Mouse (Mus musculus) midbrain, embryonic 10.5 days (tissue): ENCODE measurements around the gene Wdr11. TPM values are rescaled to one million over a fixed set of nuclear protein-coding genes. Genes with fewer than 3 reads are reported as not detected.

ENCODE experiments used
- DNase-seq: peaks from one replicate; pipeline ENCODE4 v3.0.0-alpha.2; 2017; ENCODE audit warnings: low spot score
- H3K27ac ChIP-seq: fragments of 300-500 bp; sonication (generic); replicated peaks from 2 replicates; pipeline ENCODE4 v1.5.1; 2016; ENCODE audit warnings: mild to moderate bottlenecking
- H3K27me3 ChIP-seq: fragments of 300-500 bp; sonication (generic); 2 replicates; pipeline ENCODE4 v1.6.1; 2016; ENCODE audit warnings: low read depth, mild to moderate bottlenecking; ENCODE audit not compliant: poor library complexity, severe bottlenecking
- H3K36me3 ChIP-seq: fragments of 300-500 bp; sonication (generic); 2 replicates; pipeline ENCODE4 v1.6.1; 2016; ENCODE audit warnings: mild to moderate bottlenecking, moderate library complexity
- H3K4me1 ChIP-seq: fragments of 300-500 bp; sonication (generic); 2 replicates; pipeline ENCODE4 v1.6.1; 2016
- H3K4me3 ChIP-seq: fragments of 300-500 bp; sonication (generic); 2 replicates; pipeline ENCODE4 v1.5.1; 2016; ENCODE audit warnings: mild to moderate bottlenecking, moderate library complexity
- H3K9me3 ChIP-seq: fragments of 300-500 bp; sonication (generic); replicated peaks from 2 replicates; pipeline ENCODE4 v1.6.1; 2016; ENCODE audit warnings: mild to moderate bottlenecking
- WGBS: fragments of 180-500 bp; shearing (Covaris S2); methylation state at CpG from one replicate; pipeline ENCODE4 v1.1.7; 2016; 5-methylcytosine and 5-hydroxymethylcytosine counted together
- polyA plus RNA-seq: library from polyadenylated mRNA; unstranded; fragments of >200 nt; fragmentation: Nextera tagmentation; extraction: Ambion mirVana; gene quantifications from 2 replicates; pipeline ENCODE4 v1.2.1, GENCODE M21; 2016

Wdr11 gene
- polyA plus RNA-seq: 37.3 and 43.8 TPM in 2 replicates

GRCm38 (mm10) chr7:129591371-129592131 is at the start of gene Wdr11:
TSS of gene Wdr11 (plus strand) at chr7:129591863.
- no peaks in the 10 kb centered on the region; the same call in 1 of the 2 replicates for H3K27me3 ChIP-seq
- DNase-seq: peak; percentile 75
- 4% methylated on average over 37 of the region's 37 CpGs for WGBS
- H3K4me1 ChIP-seq: peaks cover 20% of the 10 kb centered on the region
- H3K27ac ChIP-seq: peak within 1 kb of the TSS; percentile 94
- peaks cover 7% of the 10 kb centered on the region; the same call in 1 of the 2 replicates for H3K36me3 ChIP-seq
- peak within 1 kb of the TSS; percentile 75 for H3K4me3 ChIP-seq
- H3K9me3 ChIP-seq: no peaks in the 10 kb centered on the region

- Histone ChIP-seq H3K27me3 (peaks cover 26% of the 10 kb centered on the region; the same call in 1 of the 2 replicates), H3K27ac (peak overlapping the region; percentile 13; the same call in 1 of the 2 replicates), H3K4me3 (no peak overlapping the region), H3K4me1 (peaks cover 29% of the 10 kb centered on the region), H3K36me3 (no peaks in the 10 kb centered on the region), H3K9me3 (no peaks in the 10 kb centered on the region; the same call in 1 of the 2 replicates)
- no peak for DNase-seq
- WGBS: 87% methylated on average over 1 of the region's 1 CpGs
These were observed 24.1 kb upstream of the Wdr11 start for GRCm38 (mm10) chr7:129567541-129567940.

- Histone ChIP-seq H3K9me3 (no peaks in the 10 kb centered on the region; the same call in 1 of the 2 replicates), H3K27ac (0 out of 2 replicates have a peak overlapping the region, but pooled peaks have one; percentile 29), H3K4me1 (peaks cover 29% of the 10 kb centered on the region), H3K4me3 (peak overlapping the region; percentile 9; the same call in 1 of the 2 replicates), H3K36me3 (no peaks in the 10 kb centered on the region), H3K27me3 (peaks cover 26% of the 10 kb centered on the region; the same call in 1 of the 2 replicates)
- DNase-seq: peak; percentile 44
- WGBS: 10% methylated on average over 2 of the region's 2 CpGs
These were observed 23.3 kb upstream of the Wdr11 start for GRCm38 (mm10) chr7:129568338-129568737.

- Histone ChIP-seq H3K4me3 (no peak overlapping the region), H3K27me3 (peaks cover 15% of the 10 kb centered on the region; the same call in 1 of the 2 replicates), H3K36me3 (no peaks in the 10 kb centered on the region), H3K27ac (no peak overlapping the region), H3K4me1 (peaks cover 8% of the 10 kb centered on the region), H3K9me3 (no peaks in the 10 kb centered on the region)
- 81% methylated on average over 4 of the region's 4 CpGs for WGBS
- no peak for DNase-seq
These were observed 17.2 kb upstream of the Wdr11 start for GRCm38 (mm10) chr7:129574471-129574870.

GRCm38 (mm10) chr7:129575110-129575784 is 16.4 kb upstream of the Wdr11 start:
- 27% methylated on average over 7 of the region's 7 CpGs for WGBS
- Histone ChIP-seq H3K4me1 (peaks cover 6% of the 10 kb centered on the region), H3K4me3 (no peak overlapping the region), H3K36me3 (no peaks in the 10 kb centered on the region), H3K27me3 (peaks cover 7% of the 10 kb centered on the region; the same call in 1 of the 2 replicates), H3K9me3 (no peaks in the 10 kb centered on the region), H3K27ac (no peak overlapping the region)
- no peak for DNase-seq

- H3K27ac ChIP-seq: peak overlapping the region; percentile 94
- peaks cover 20% of the 10 kb centered on the region for H3K4me1 ChIP-seq
- H3K27me3 ChIP-seq: no peaks in the 10 kb centered on the region; the same call in 1 of the 2 replicates
- WGBS: under 1% methylated on average over 13 of the region's 13 CpGs
- peaks cover 14% of the 10 kb centered on the region for H3K36me3 ChIP-seq
- H3K9me3 ChIP-seq: no peaks in the 10 kb centered on the region
- H3K4me3 ChIP-seq: peak overlapping the region; percentile 75
- DNase-seq: no peak
These were observed 576 bp downstream of the Wdr11 start for GRCm38 (mm10) chr7:129592132-129592745.

GRCm38 (mm10) chr7:129597186-129597585 is 5.5 kb downstream of the Wdr11 start:
- Histone ChIP-seq H3K27me3 (no peaks in the 10 kb centered on the region), H3K9me3 (no peaks in the 10 kb centered on the region), H3K36me3 (peaks cover 49% of the 10 kb centered on the region), H3K27ac (no peak overlapping the region), H3K4me1 (peaks cover 14% of the 10 kb centered on the region), H3K4me3 (no peak overlapping the region)
- 94% methylated on average over 2 of the region's 2 CpGs for WGBS
- no peak for DNase-seq

GRCm38 (mm10) chr7:129606291-129606690 is 14.6 kb downstream of the Wdr11 start:
- no peak overlapping the region for H3K27ac ChIP-seq
- H3K36me3 ChIP-seq: peaks cover 93% of the 10 kb centered on the region
- WGBS: 93% methylated on average over 8 of the region's 8 CpGs
- no peaks in the 10 kb centered on the region for H3K9me3 ChIP-seq
- H3K4me1 ChIP-seq: no peaks in the 10 kb centered on the region
- DNase-seq: no peak
- no peak overlapping the region for H3K4me3 ChIP-seq
- no peaks in the 10 kb centered on the region for H3K27me3 ChIP-seq

GRCm38 (mm10) chr7:129621141-129621540 is 29.5 kb downstream of the Wdr11 start:
- Histone ChIP-seq H3K27me3 (no peaks in the 10 kb centered on the region), H3K4me1 (no peaks in the 10 kb centered on the region), H3K9me3 (no peaks in the 10 kb centered on the region), H3K4me3 (no peak overlapping the region), H3K27ac (no peak overlapping the region), H3K36me3 (peaks cover 92% of the 10 kb centered on the region)
- no peak for DNase-seq
- 90% methylated on average over 5 of the region's 5 CpGs for WGBS

- Histone ChIP-seq H3K27ac (no peak overlapping the region), H3K4me3 (no peak overlapping the region), H3K36me3 (peaks cover 98% of the 10 kb centered on the region), H3K27me3 (no peaks in the 10 kb centered on the region), H3K4me1 (no peaks in the 10 kb centered on the region), H3K9me3 (no peaks in the 10 kb centered on the region)
- no peak for DNase-seq
- WGBS: 95% methylated on average over 7 of the region's 7 CpGs
These were observed 38.7 kb downstream of the Wdr11 start for GRCm38 (mm10) chr7:129630351-129630750.

- H3K27me3 ChIP-seq: no peaks in the 10 kb centered on the region
- no peak overlapping the region for H3K27ac ChIP-seq
- H3K4me3 ChIP-seq: no peak overlapping the region
- 92% methylated on average over 6 of the region's 6 CpGs for WGBS
- H3K4me1 ChIP-seq: no peaks in the 10 kb centered on the region
- no peak for DNase-seq
- H3K9me3 ChIP-seq: no peaks in the 10 kb centered on the region
- H3K36me3 ChIP-seq: peaks cover 96% of the 10 kb centered on the region
These were observed 39.8 kb downstream of the Wdr11 start for GRCm38 (mm10) chr7:129631453-129631852.

GRCm38 (mm10) chr7:129635898-129636640 is 44.4 kb downstream of the Wdr11 start:
- Histone ChIP-seq H3K9me3 (no peaks in the 10 kb centered on the region), H3K36me3 (peaks cover 64% of the 10 kb centered on the region), H3K27me3 (no peaks in the 10 kb centered on the region), H3K4me3 (no peak overlapping the region), H3K27ac (no peak overlapping the region), H3K4me1 (no peaks in the 10 kb centered on the region)
- DNase-seq: no peak
- 91% methylated on average over 12 of the region's 12 CpGs for WGBS
